Mouse (Mus musculus): ENCODE measurements around the gene Ralgps1. TPM values are rescaled to one million over a fixed set of nuclear protein-coding genes. Genes with fewer than 3 reads are reported as not detected.

The Ralgps1 gene
- total and polyA plus RNA-seq, 3 experiments = 0.62 to 2.1 (median 1.5) TPM

DNA sequence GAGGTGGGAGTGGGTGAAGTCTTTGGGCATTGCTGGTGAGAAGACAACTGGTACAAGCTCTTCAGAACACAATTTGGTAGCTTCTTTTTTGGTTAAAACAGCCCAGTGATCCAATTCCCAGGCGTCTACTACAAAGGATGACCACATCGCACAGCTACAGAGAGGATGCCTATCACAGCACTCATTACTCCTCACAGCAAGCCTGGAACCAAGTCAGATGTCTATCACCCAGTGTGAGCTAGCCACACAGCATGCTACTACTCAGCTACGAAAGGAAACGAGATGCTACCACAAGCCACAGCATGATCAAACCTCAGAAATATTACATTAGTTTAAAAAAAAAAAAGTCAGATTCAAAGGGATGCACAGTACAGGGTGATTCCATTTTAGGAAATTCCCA is 29.1 kb downstream of the Ralgps1 start:
- Histone ChIP-seq H3K36me3 (replicated peaks in 1 of 2; ENCODE audit: control insufficient read depth in 1 of 2, insufficient read depth in 1 of 2, low read length in 1 of 2) (peaks cover 0 to 9% of the 10 kb centered on the region in 2 experiments), H3K4me1 (ENCODE audit: control insufficient read depth in 1 of 2, insufficient read depth in 2 of 2) (peaks cover 12 to 32% of the 10 kb centered on the region in 2 experiments), H3K79me2 (replicated peaks; ENCODE audit: control insufficient read depth, extremely low read depth, insufficient read depth, poor library complexity, severe bottlenecking) (no peaks in the 10 kb centered on the region), H3K9me3 (replicated peaks; ENCODE audit: low read length) (no peaks in the 10 kb centered on the region), H3K4me3 (replicated peaks in 1 of 3; ENCODE audit: low read depth in 2 of 3, low read length in 2 of 3, poor library complexity in 1 of 3) (no peak overlapping the region), H3K9ac (ENCODE audit: insufficient read depth, low read depth) (no peak overlapping the region), H3K27ac (ENCODE audit: insufficient read depth, low read depth) (no peak overlapping the region), H3K27me3 (replicated peaks) (no peaks in the 10 kb centered on the region), H3K4me2 (ENCODE audit: insufficient read depth, low read depth, poor library complexity, severe bottlenecking) (no peak overlapping the region)
- TF ChIP-seq IRF4 (IDR thresholded peaks at IDR 0.05; ENCODE audit: low read depth, low read length) = no peak
- TF ChIP-seq CHD1 (IDR thresholded peaks at IDR 0.05; ENCODE audit: low read depth, low read length) = no peak
- no peak for TF ChIP-seq E2F4 (IDR thresholded peaks at IDR 0.05; ENCODE audit: insufficient replicate concordance, low read depth, low read length)
- no peak for TF ChIP-seq MAX (IDR thresholded peaks at IDR 0.05; ENCODE audit: low read length)
- TF ChIP-seq UBTF (IDR thresholded peaks at IDR 0.05; ENCODE audit: low read depth, low read length) = no peak
- in situ Hi-C loops (cut with MboI; ENCODE audit: low pct_ligation_motif_present, low pct_unique_long_range_greater_than_20kb, low sequenced_read_pairs) = no loop called here
- no peak for DNase-seq (ENCODE audit: extremely low read depth)
- dilution Hi-C loops (cut with MboI; ENCODE audit: extremely low pct_ligation_motif_present, extremely low pct_unique_long_range_greater_than_20kb, low sequenced_read_pairs) = no loop called here

DNA sequence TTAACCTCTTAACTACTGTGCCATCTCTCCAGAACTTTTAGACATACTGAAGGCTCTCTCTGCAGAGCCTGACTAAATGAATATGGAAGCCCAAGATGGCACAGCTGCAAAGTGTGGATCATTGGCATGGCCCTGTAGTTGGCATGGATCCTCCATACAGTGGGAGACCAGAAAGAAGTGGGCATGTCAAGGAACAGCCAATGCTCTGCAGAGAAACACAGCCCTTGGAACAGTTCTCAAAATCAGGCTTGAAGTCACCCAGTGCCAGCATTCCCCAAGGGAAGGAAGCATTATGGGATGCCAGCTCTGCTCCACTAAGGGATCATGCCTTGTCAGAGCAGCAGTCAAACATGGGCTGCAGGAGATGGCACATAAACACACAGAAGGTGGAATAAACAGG is 35.5 kb downstream of the Ralgps1 start:
- Histone ChIP-seq H3K4me1 (ENCODE audit: control insufficient read depth in 1 of 2, insufficient read depth in 2 of 2) (peaks cover 0 to 3% of the 10 kb centered on the region in 2 experiments; a peak in 1 of 4 replicates), H3K36me3 (replicated peaks in 1 of 2; ENCODE audit: control insufficient read depth in 1 of 2, insufficient read depth in 1 of 2, low read length in 1 of 2) (peaks cover 0 to 26% of the 10 kb centered on the region in 2 experiments), H3K27ac (ENCODE audit: insufficient read depth, low read depth) (no peak overlapping the region), H3K4me2 (ENCODE audit: insufficient read depth, low read depth, poor library complexity, severe bottlenecking) (no peak overlapping the region), H3K4me3 (replicated peaks in 1 of 3; ENCODE audit: low read depth in 2 of 3, low read length in 2 of 3, poor library complexity in 1 of 3) (no peak overlapping the region), H3K9me3 (replicated peaks; ENCODE audit: low read length) (peaks cover 7% of the 10 kb centered on the region), H3K27me3 (replicated peaks) (no peaks in the 10 kb centered on the region), H3K79me2 (replicated peaks; ENCODE audit: control insufficient read depth, extremely low read depth, insufficient read depth, poor library complexity, severe bottlenecking) (no peaks in the 10 kb centered on the region), H3K9ac (ENCODE audit: insufficient read depth, low read depth) (no peak overlapping the region)
- no peak for TF ChIP-seq UBTF (IDR thresholded peaks at IDR 0.05; ENCODE audit: low read depth, low read length)
- in situ Hi-C loops (cut with MboI; ENCODE audit: low pct_ligation_motif_present, low pct_unique_long_range_greater_than_20kb, low sequenced_read_pairs) = no loop called here
- dilution Hi-C loops (cut with MboI; ENCODE audit: extremely low pct_ligation_motif_present, extremely low pct_unique_long_range_greater_than_20kb, low sequenced_read_pairs) = no loop called here
- DNase-seq (ENCODE audit: extremely low read depth) = no peak

DNA sequence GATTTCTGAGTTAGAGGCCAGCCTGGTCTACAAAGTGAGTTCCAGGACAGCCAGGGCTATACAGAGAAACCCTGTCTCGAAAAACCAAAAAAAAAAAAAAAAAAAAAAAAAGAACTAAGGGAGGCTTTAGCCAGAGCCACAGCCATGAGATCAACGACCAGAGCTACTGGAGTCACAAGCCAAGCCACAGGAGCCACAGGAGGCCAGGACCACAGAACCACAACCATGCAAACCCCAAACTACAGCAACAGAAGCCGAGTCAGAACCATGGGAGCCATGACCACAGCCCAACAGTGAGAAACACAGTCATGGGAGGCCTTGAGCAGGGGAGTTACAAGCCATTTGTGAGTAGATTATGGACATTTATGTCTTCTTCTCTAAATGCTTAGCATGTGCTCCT is 41.7 kb downstream of the Ralgps1 start:
- no peak for DNase-seq (ENCODE audit: extremely low read depth)
- peaks cover 0 to 28% of the 10 kb centered on the region in 2 experiments; a peak in 3 of 4 replicates for H3K4me1 ChIP-seq (ENCODE audit: control insufficient read depth in 1 of 2, insufficient read depth in 2 of 2)
- H3K4me2 ChIP-seq (ENCODE audit: insufficient read depth, low read depth, poor library complexity, severe bottlenecking) = no peak overlapping the region
- dilution Hi-C loops (cut with MboI; ENCODE audit: extremely low pct_ligation_motif_present, extremely low pct_unique_long_range_greater_than_20kb, low sequenced_read_pairs) = no loop called here
- H3K27me3 ChIP-seq (replicated peaks) = no peaks in the 10 kb centered on the region
- TF ChIP-seq UBTF (IDR thresholded peaks at IDR 0.05; ENCODE audit: low read depth, low read length) = no peak
- TF ChIP-seq RAD21 (IDR thresholded peaks at IDR 0.05; ENCODE audit: low read depth, low read length) = no peak
- no peak for TF ChIP-seq POLR2AphosphoS2 (IDR thresholded peaks at IDR 0.05; ENCODE audit: low read depth, low read length)
- TF ChIP-seq BHLHE40 (IDR thresholded peaks at IDR 0.05; ENCODE audit: low read depth, low read length) = no peak
- TF ChIP-seq NELFE (IDR thresholded peaks at IDR 0.05; ENCODE audit: low read depth, low read length) = no peak
- TF ChIP-seq ZKSCAN1 (IDR thresholded peaks at IDR 0.05; ENCODE audit: borderline replicate concordance, low read depth, low read length) = no peak
- no peak for TF ChIP-seq RCOR1 (conservative IDR thresholded peaks at IDR 0.05; ENCODE audit: low read depth, low read length)
- TF ChIP-seq EP300 (IDR thresholded peaks at IDR 0.05; ENCODE audit: low read length) = no peak
- no peak for TF ChIP-seq MAZ (IDR thresholded peaks at IDR 0.05; ENCODE audit: low read depth, low read length)
- TF ChIP-seq HCFC1 (IDR thresholded peaks at IDR 0.05; ENCODE audit: low read depth, low read length) = no peak
- TF ChIP-seq E2F4 (IDR thresholded peaks at IDR 0.05; ENCODE audit: insufficient replicate concordance, low read depth, low read length) = no peak
- no peak for TF ChIP-seq JUN (IDR thresholded peaks at IDR 0.05; ENCODE audit: insufficient read depth, low read depth, low read length)
- no peak for TF ChIP-seq SMC3 (IDR thresholded peaks at IDR 0.05; ENCODE audit: low read depth, low read length)
- no peak for TF ChIP-seq TCF12 (IDR thresholded peaks at IDR 0.05; ENCODE audit: low read depth, low read length)
- no peak for TF ChIP-seq MAX (IDR thresholded peaks at IDR 0.05; ENCODE audit: low read length)
- no peak for TF ChIP-seq PAX5 (IDR thresholded peaks at IDR 0.05; ENCODE audit: low read length)
- no peak for TF ChIP-seq MXI1 (IDR thresholded peaks at IDR 0.05; ENCODE audit: low read depth, low read length)
- no peak overlapping the region for H3K27ac ChIP-seq (ENCODE audit: insufficient read depth, low read depth)
- no peak overlapping the region for H3K9ac ChIP-seq (ENCODE audit: insufficient read depth, low read depth)
- H3K79me2 ChIP-seq (replicated peaks; ENCODE audit: control insufficient read depth, extremely low read depth, insufficient read depth, poor library complexity, severe bottlenecking) = no peaks in the 10 kb centered on the region
- H3K9me3 ChIP-seq (replicated peaks; ENCODE audit: low read length) = no peaks in the 10 kb centered on the region
- H3K36me3 ChIP-seq (replicated peaks in 1 of 2; ENCODE audit: control insufficient read depth in 1 of 2, insufficient read depth in 1 of 2, low read length in 1 of 2) = peaks cover 0 to 4% of the 10 kb centered on the region in 2 experiments
- no peak overlapping the region for H3K4me3 ChIP-seq (replicated peaks in 1 of 3; ENCODE audit: low read depth in 2 of 3, low read length in 2 of 3, poor library complexity in 1 of 3)
- in situ Hi-C loops (cut with MboI; ENCODE audit: low pct_ligation_motif_present, low pct_unique_long_range_greater_than_20kb, low sequenced_read_pairs) = no loop called here

Measured in CH12.LX (cell line).